Mouse (Mus musculus) liver, embryonic 13.5 days (tissue): ENCODE measurements around the gene Tango2. TPM values are rescaled to one million over a fixed set of nuclear protein-coding genes. Genes with fewer than 3 reads are reported as not detected.

Experiments used
- ATAC-seq: fragments of 200-750 bp; cut with Nextera tagmentation; 2 replicates; pipeline ENCODE4 v1.8.0; 2017; ENCODE audit warnings: low read depth, mild to moderate bottlenecking, moderate number of reproducible peaks, moderate library complexity
- DNase-seq: peaks from one replicate; pipeline ENCODE4 v3.0.0; 2022
- H3K27ac ChIP-seq: fragments of 300-500 bp; sonication (generic); 2 replicates; pipeline ENCODE4 v1.5.1; 2015; ENCODE audit warnings: moderate library complexity, mild to moderate bottlenecking, inconsistent platforms
- H3K27me3 ChIP-seq: fragments of 300-500 bp; sonication (generic); 2 replicates; pipeline ENCODE4 v1.6.1; 2015; ENCODE audit warnings: mild to moderate bottlenecking, inconsistent platforms
- H3K36me3 ChIP-seq: fragments of 300-500 bp; sonication (generic); 2 replicates; pipeline ENCODE4 v1.6.1; 2015; ENCODE audit warnings: mild to moderate bottlenecking, inconsistent platforms
- H3K4me1 ChIP-seq: fragments of 300-500 bp; sonication (generic); replicated peaks from 2 replicates; pipeline ENCODE4 v1.6.1; 2015; ENCODE audit warnings: inconsistent platforms
- H3K4me2 ChIP-seq: fragments of 300-500 bp; sonication (generic); 2 replicates; pipeline ENCODE4 v1.6.1; 2015; ENCODE audit warnings: inconsistent platforms, mild to moderate bottlenecking, moderate library complexity
- H3K4me3 ChIP-seq: fragments of 300-500 bp; sonication (generic); replicated peaks from 2 replicates; pipeline ENCODE4 v1.5.1; 2015; ENCODE audit warnings: mild to moderate bottlenecking, inconsistent platforms
- H3K9ac ChIP-seq: fragments of 300-500 bp; sonication (generic); 2 replicates; pipeline ENCODE4 v1.6.1; 2015; ENCODE audit warnings: mild to moderate bottlenecking, inconsistent platforms
- H3K9me3 ChIP-seq: fragments of 300-500 bp; sonication (generic); replicated peaks from 2 replicates; pipeline ENCODE4 v1.6.1; 2016; ENCODE audit warnings: inconsistent platforms
- WGBS: fragments of 180-500 bp; shearing (Covaris S2); methylation state at CpG from one replicate; pipeline ENCODE4 v1.1.7; 2015; ENCODE audit not compliant: insufficient replicate concordance; 5-methylcytosine and 5-hydroxymethylcytosine counted together
- polyA plus RNA-seq: library from polyadenylated mRNA; unstranded; fragments of >200 nt; fragmentation: Nextera tagmentation; extraction: Ambion mirVana; gene quantifications from 2 replicates; pipeline ENCODE4 v1.2.1, GENCODE M21; 2015

Gene Tango2
- polyA plus RNA-seq, 1 experiment from 2014 or later: 69.6 TPM

DNA sequence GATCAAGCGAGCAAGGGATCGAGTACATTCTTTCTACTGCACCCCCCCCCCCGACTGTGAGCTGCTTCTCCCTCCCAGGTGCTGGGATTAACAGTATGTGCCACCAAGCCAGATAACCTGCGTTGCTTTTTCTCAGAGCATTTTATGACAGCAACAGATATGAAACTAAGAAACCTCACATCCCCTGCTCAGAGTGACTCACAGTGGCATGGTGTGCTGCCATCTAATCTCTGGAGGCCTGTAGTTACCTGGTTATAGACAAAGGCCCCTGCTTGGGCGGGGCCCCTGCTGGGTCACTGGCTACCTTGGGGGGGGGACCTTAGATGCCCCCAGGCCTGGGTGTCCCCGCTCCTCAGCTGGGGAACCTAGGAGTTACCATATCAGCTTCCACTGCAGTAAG is 10.1 kb upstream of the Tango2 start:
- no peak for DNase-seq
- H3K27me3 ChIP-seq: no peaks in the 10 kb centered on the region
- no peaks in the 10 kb centered on the region for H3K36me3 ChIP-seq
- no peak for ATAC-seq
- no peak overlapping the region for H3K27ac ChIP-seq
- H3K4me2 ChIP-seq: no peak overlapping the region
- H3K9me3 ChIP-seq: no peaks in the 10 kb centered on the region
- WGBS: 65% methylated on average over 6 of the region's 6 CpGs
- peaks cover 27% of the 10 kb centered on the region for H3K4me1 ChIP-seq
- H3K4me3 ChIP-seq: no peak overlapping the region
- no peak overlapping the region for H3K9ac ChIP-seq

DNA sequence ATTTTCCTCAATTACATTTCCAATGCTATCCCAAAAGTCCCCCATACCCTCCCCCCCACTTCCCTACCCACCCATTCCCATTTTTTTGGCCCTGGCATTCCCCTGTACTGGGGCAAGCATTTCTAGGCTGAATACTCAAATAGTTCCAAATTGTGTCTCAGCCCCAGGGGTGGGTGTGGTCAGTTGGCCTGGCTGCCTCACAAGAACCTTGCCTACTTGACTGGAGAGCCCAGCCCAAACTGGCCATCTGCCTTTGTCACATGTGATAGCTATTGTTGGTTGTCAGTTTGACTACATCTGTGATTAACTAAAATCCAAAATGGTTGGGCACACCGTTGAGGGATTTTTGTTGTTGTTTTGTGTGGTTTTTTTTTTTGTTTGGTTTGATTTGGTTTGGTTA is 9.1 kb upstream of the Tango2 start:
- WGBS: 64% methylated on average over 1 of the region's 1 CpGs
- DNase-seq: no peak
- Histone ChIP-seq H3K9ac (no peak overlapping the region), H3K4me1 (peaks cover 38% of the 10 kb centered on the region), H3K36me3 (no peaks in the 10 kb centered on the region), H3K9me3 (no peaks in the 10 kb centered on the region), H3K27me3 (no peaks in the 10 kb centered on the region), H3K27ac (no peak overlapping the region), H3K4me3 (no peak overlapping the region), H3K4me2 (no peak overlapping the region)
- ATAC-seq: no peak

DNA sequence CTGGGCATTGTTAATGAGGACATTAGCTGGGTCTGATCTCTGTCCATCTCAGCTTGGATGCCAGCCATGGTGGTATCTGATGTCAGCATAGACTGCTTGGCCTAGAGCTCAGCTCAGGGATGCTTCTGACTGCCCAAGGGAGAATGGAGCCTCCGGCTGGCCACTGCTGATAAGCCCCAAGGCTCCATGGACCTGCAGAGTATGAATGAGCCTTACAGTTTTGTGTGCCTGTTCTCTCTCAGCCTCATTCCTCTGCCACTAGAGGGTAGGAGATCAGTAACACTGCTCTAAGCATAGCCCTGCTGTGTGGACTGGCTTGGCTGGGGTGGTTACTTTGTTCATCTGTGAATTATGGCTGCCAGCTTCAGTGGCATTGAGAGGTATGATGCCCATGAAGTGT is 5.2 kb upstream of the Tango2 start:
- Histone ChIP-seq H3K4me3 (no peak overlapping the region), H3K4me1 (peaks cover 56% of the 10 kb centered on the region), H3K9ac (peak overlapping the region; percentile 43), H3K27ac (peak overlapping the region; percentile 58), H3K9me3 (no peaks in the 10 kb centered on the region), H3K4me2 (peak overlapping the region; percentile 13; the same call in 1 of the 2 replicates), H3K36me3 (no peaks in the 10 kb centered on the region), H3K27me3 (peaks cover 37% of the 10 kb centered on the region)
- peak; percentile 78 for DNase-seq
- 29% methylated on average over 1 of the region's 1 CpGs for WGBS
- peak; percentile 96 for ATAC-seq

DNA sequence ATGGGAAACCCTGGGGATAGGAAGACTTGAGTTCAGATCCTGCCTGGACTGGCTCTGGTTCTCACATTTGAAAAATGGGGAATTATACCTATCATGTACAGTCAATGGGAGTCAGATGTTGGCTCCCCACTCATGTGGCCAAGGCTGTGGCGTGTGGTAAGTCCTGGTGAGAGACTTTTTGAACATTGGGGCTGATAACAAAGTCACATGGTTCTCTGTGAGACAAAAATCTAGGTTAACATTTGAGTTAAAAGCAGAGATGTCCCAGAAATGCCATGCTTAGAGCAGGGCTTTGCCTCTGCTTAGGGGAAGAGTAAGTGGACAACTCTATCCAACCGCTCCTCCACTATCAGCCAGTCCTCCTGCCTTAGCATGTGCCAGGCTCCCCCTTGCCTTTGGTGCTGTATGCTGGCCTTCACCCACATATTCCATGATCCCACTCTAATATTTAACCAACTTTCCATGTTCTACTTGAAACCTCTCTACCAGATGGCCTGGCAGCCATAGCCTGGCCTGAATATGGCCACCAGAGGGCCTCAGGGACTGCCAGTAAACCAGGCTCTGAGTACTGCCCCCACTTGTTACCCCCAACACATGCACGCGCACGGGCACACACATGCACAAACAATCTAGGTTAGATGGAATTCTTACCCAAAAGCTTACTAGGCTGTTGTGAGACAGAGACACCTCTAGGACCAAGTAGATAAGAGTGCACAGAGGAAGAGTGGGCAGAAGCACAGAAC is 3.6 kb upstream of the Tango2 start:
- no peak for DNase-seq
- Histone ChIP-seq H3K4me2 (no peak overlapping the region), H3K4me3 (no peak overlapping the region), H3K27ac (no peak overlapping the region), H3K27me3 (peaks cover 53% of the 10 kb centered on the region), H3K9ac (no peak overlapping the region), H3K4me1 (peaks cover 54% of the 10 kb centered on the region), H3K9me3 (no peaks in the 10 kb centered on the region), H3K36me3 (no peaks in the 10 kb centered on the region)
- ATAC-seq: no peak
- 44% methylated on average over 5 of the region's 5 CpGs for WGBS

DNA sequence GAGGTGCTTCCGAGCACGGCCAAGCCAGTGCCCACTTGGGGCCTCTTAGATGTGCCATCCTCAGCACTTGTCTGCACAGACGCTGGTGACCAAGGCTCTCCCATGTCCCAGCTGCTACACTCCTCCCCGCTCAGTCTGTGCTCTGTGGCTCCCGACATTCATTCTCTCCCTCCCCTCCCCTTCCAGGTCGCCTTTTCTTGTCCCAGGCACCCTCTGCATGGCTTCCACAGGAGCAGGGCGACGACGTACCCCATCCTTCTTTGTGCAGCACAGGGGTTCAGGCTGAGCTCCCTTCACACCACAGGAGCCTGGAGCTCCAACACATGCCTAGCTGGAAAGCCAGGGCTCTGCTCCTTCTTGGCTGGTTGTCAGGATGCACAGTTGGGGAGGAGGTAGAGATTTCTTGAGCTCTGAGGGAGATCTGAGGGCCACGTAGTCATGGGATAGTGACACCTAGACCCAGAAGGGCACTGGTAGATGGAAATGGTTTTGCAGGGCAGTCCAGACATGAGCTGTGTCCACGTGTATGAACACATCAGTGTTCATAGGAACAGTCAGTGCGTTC is 1.9 kb upstream of the Tango2 start:
- no peak overlapping the region for H3K4me2 ChIP-seq
- no peak overlapping the region for H3K27ac ChIP-seq
- no peak overlapping the region for H3K4me3 ChIP-seq
- H3K9ac ChIP-seq: no peak overlapping the region
- no peak for DNase-seq
- H3K9me3 ChIP-seq: no peaks in the 10 kb centered on the region
- peaks cover 62% of the 10 kb centered on the region for H3K27me3 ChIP-seq
- 57% methylated on average over 12 of the region's 12 CpGs for WGBS
- H3K4me1 ChIP-seq: peaks cover 56% of the 10 kb centered on the region
- no peak for ATAC-seq
- no peaks in the 10 kb centered on the region for H3K36me3 ChIP-seq

DNA sequence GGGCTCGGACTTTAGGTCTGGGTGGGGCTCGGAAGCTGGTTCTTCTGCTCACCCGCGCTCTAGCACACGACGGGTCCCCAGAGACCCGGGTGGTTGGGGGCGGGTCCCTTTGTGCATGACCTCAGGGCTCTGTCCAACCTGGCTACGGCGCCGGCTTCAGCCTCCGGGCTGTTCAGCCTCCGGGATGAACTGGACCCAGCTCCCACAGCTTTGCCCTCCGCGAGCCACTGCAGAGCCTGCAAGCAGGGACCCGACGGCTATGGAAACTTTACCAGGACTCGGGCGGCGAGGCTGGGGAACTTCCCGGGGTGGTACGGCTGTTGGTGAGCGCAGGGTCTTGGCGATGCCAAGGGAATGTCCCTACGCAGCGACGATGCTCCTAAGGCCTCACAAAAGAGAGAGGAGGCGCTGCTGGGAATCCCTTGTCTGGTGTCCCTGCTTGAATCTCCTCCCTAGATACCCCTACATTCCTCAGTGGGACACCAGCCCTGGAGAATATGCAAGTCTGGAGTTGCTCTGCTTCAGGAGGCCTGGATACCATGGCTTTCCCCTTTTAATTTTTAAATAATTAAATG is 785 bp upstream of the Tango2 start:
- Histone ChIP-seq H3K9ac (peak overlapping the region; percentile 39), H3K27ac (no peak overlapping the region), H3K27me3 (peaks cover 62% of the 10 kb centered on the region), H3K9me3 (no peaks in the 10 kb centered on the region), H3K4me3 (peak overlapping the region; percentile 57), H3K36me3 (no peaks in the 10 kb centered on the region), H3K4me2 (peak overlapping the region; percentile 65), H3K4me1 (peaks cover 57% of the 10 kb centered on the region)
- 4% methylated on average over 28 of the region's 28 CpGs for WGBS
- DNase-seq (no peak), ATAC-seq (no peak)

DNA sequence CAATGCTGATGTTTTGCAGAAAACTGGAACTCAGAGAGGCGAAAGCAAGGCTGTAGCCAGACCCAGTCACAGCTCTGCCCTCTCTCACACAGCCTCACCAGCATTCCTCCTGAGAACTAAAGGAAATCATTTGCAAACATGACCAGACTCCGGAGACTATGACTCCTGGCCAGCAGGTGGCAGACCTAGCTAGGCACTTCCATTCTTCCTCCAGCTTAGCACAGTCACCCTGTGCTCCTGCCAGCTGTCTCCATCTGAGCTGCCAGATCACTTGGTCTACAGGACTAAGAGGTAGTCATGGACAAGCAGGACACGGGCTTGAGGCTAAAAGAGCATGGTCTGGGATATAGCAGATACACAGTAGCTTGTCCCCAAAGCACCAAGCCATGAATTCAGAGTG is 2.7 kb downstream of the Tango2 start:
- 2% methylated on average over 3 of the region's 3 CpGs for WGBS
- H3K36me3 ChIP-seq: 0 out of 2 replicates have a peak, but pooled peaks cover under 1% of the 10 kb centered on the region
- H3K4me1 ChIP-seq: peaks cover 61% of the 10 kb centered on the region
- DNase-seq (peak; percentile 77), ATAC-seq (no peak)
- H3K4me2 ChIP-seq: no peak overlapping the region
- H3K27ac ChIP-seq: no peak overlapping the region
- no peak overlapping the region for H3K4me3 ChIP-seq
- H3K9me3 ChIP-seq: no peaks in the 10 kb centered on the region
- H3K27me3 ChIP-seq: peaks cover 47% of the 10 kb centered on the region
- H3K9ac ChIP-seq: no peak overlapping the region

DNA sequence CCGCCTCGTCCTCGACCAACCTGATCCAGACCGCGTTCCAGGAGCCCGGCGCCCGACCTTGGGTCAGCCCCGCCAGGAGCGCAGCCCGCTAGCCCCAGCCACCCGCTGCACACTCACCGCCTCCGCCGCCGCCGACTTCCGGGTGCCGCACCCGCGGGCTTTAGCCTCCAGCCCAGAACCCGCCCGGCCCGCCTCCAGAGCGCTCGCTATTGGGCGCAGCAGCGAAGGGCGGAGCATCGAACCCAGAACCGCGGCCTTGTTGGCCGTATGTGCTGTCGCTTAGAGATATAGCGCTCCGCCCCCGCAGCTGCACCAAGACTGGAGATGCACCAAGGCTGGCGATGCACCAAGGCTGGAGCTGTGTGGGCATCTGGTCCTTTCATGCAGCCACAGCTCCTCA is 4.1 kb downstream of the Tango2 start:
- Histone ChIP-seq H3K27ac (peak overlapping the region; percentile 90), H3K27me3 (peaks cover 32% of the 10 kb centered on the region), H3K9ac (peak overlapping the region; percentile 88), H3K4me2 (peak overlapping the region; percentile 90), H3K36me3 (peaks cover 14% of the 10 kb centered on the region), H3K4me1 (peaks cover 70% of the 10 kb centered on the region), H3K4me3 (peak overlapping the region; percentile 77), H3K9me3 (no peaks in the 10 kb centered on the region)
- peak; percentile 91 for ATAC-seq
- peak; percentile 98 for DNase-seq
- WGBS: under 1% methylated on average over 38 of the region's 38 CpGs

DNA sequence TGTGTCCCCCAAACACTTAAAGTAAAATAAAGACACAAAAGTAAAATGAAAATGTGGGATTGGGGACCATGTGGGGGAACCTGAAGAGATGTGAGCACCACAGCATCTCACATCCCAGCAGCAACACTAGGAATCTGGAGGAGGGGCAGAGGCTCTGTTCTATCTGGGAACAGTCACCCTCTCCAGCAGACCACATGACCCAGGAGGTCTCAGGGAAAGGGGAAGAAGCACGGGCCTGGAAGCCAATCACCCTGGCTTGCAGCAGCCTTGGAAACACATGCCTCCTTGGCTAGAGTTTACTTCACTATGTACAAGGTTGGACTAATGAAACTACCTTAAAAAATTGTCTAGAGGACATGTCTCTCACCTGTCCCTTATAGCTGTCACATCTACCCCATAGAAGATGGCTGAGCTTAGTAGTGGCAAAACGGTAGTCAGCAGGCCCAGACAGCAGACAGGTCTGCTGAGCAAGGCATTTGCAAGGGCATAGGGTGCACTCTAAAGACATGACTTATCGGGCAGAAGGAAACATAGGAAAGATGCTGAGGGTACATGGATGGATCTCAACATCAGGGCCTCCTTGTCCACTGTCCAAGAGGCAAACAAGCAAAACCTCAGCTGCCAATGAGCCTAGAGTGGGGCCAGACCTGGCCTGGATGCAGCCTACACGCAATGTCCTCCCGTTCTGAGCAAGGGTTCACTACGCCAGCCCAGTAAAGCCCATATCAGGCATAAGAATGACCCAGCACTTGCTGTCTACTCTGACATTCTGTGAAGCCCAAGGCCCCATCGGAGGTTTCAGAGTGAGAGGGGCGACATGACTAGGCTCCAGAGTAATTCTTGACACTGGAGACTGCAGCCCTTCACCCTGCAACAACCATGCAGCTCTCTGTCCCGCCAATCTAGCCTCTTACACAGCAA is 5.0 kb downstream of the Tango2 start:
- 13% methylated on average over 9 of the region's 9 CpGs for WGBS
- H3K27ac ChIP-seq: peak overlapping the region; percentile 90
- ATAC-seq: peak; percentile 19
- peaks cover 61% of the 10 kb centered on the region for H3K4me1 ChIP-seq
- H3K9ac ChIP-seq: peak overlapping the region; percentile 88
- H3K27me3 ChIP-seq: peaks cover 23% of the 10 kb centered on the region
- peaks cover 23% of the 10 kb centered on the region for H3K36me3 ChIP-seq
- H3K9me3 ChIP-seq: no peaks in the 10 kb centered on the region
- H3K4me2 ChIP-seq: peak overlapping the region; percentile 90
- peak overlapping the region; percentile 77 for H3K4me3 ChIP-seq
- peak; percentile 50 for DNase-seq

DNA sequence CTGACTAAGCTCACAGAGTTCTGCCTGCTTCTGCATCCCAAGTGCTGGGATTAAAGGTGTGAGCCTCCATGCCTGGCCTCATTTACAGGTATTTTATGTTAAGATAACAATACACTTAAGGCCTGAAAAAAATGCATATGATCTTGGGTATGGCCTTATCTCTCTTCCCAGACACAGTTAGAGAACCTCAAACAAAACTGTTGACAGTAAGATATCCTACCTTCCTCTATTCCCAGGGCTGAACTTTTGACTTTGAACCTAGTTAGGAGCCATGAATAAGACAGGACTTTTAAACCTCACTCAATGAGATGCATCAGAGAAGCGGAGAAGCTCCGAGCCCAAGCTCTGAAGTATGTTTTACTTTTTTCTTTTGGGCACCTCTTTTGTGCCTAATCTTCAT is 5.8 kb downstream of the Tango2 start:
- DNase-seq (no peak), ATAC-seq (peak; percentile 35)
- Histone ChIP-seq H3K36me3 (peaks cover 30% of the 10 kb centered on the region), H3K4me2 (peak overlapping the region; percentile 90), H3K9me3 (no peaks in the 10 kb centered on the region), H3K27ac (peak overlapping the region; percentile 90), H3K4me1 (peaks cover 56% of the 10 kb centered on the region), H3K27me3 (peaks cover 15% of the 10 kb centered on the region), H3K4me3 (peak overlapping the region; percentile 77), H3K9ac (peak overlapping the region; percentile 88)
- WGBS: 25% methylated on average over 2 of the region's 2 CpGs

DNA sequence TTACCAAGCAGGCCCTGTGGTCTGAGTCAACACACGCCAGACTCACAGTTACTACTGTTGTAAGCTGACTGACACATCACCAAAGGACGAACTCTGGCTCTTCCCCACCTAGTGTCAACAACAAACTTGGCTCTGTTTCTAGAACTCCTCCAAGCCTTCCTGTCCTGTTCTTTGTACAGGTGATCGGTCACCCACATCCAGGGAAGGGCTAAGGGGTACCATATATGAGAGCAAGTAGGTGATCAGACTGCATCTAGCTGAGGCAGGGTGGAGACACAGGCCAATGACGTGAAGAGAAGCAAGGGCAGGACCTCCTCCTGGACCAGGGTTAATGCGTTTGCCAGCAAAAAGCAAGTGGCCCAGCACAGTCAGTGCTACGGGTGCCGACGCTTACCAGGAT is 6.3 kb downstream of the Tango2 start:
- peak overlapping the region; percentile 90 for H3K27ac ChIP-seq
- peaks cover 56% of the 10 kb centered on the region for H3K4me1 ChIP-seq
- H3K36me3 ChIP-seq: peaks cover 34% of the 10 kb centered on the region
- H3K4me3 ChIP-seq: peak overlapping the region; percentile 77
- 36% methylated on average over 8 of the region's 8 CpGs for WGBS
- peaks cover 10% of the 10 kb centered on the region for H3K27me3 ChIP-seq
- peak overlapping the region; percentile 88 for H3K9ac ChIP-seq
- ATAC-seq: peak; percentile 45
- peak; percentile 43 for DNase-seq
- H3K4me2 ChIP-seq: peak overlapping the region; percentile 90
- H3K9me3 ChIP-seq: no peaks in the 10 kb centered on the region
